Mouse (Mus musculus): ENCODE measurements around the gene Tnfaip3.

Tnfaip3 gene

DNA sequence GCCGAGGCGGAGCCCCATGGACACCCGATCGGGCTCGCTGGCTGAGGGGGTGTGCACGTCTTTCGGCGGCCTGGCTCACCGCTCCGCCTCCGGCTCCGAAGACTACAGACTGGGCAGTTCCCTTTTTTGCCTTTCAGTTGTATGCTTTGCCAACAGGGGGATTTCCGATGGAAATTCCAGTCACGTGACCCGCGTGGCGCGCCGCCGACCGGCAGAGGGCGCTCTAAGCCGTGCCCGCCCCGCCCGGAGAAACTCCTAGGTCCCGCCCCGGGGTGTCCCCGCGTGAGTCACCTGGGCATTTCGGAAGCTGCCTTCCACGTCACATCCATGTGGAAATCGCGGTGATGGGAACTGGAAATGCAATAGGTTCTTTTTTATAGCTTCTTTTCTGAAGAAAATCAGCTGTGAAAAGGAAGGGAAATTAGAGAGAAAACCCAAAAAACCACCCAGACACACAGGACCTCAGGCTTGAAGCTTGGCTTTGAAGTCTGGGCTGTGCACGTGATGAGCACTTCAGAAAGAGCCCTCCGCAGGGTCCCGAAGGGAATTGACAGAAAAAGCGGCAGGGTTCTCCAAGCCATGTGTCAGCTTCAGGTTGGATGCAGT lies at the start of gene Tnfaip3:
TSS of gene Tnfaip3 (minus strand) at position 401 of the 606 bp plus-strand sequence.
- peak; percentile 93 for DNase-seq (ENCODE audit: low read depth, low spot score)

DNA sequence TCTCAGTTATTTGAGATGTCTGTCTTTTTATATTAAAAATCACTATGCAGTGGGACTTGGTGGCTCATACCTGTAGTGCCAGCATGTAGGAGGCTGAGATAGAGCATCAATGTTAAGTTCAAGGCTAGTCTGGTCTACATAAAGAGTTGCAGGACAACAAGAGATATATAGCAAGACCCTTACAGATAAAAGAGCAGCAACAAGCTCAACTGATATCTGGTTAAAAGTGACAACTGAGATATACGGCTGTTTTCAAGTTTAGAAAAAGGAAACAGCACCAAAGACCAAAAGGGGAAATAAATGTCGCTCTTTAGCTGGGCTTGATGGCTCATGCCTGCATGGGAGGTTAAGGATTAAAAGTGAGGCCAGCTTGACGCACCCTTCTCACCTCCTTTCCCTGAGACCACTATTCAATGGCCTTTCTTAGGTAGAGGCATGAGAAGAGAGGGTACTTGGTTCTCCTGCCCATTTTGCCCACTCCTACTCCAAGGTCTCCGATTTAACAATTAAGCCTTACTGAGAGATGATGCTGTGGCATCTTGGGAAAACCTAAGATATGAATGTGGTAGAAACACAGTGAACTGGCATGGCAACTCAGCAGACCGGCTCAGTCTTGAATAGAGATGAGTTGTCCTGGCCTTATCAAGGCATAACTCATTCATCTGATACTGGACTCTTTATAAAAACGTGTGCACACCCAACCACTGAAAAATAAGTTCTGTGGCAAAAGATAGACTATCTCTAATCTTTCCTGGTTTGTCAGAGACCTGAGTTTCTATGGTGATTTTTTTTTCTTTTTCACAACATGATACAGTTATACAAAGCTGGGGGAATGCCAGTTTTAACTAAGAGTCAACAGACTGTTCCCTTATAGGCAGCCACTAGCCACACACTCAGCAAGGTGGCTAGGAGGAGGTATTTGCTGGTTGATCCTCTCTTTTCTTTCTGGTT lies 49.5 kb upstream of the Tnfaip3 start:
- no peak for DNase-seq (ENCODE audit: low read depth, low spot score)

DNA sequence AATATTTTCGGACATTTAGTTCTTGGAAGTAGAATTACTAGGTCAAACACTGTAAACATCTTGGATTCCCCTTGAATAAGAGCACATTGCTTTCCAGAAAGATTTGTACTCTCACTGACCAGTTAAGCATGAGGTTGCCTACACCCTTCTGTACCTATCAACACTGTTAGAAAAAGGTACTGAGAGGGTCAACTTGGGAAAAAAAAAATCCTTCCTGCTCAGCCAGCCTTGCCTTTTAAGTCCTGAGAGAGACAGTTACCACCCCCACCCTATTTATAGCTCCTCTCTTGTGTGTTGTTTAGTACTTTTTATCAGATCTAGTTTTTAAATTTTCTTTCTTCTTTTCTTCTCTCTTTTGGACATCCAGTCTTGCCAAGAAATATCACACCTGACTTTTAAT lies 48.2 kb upstream of the Tnfaip3 start:
- no peak for DNase-seq (ENCODE audit: low read depth, low spot score)

DNA sequence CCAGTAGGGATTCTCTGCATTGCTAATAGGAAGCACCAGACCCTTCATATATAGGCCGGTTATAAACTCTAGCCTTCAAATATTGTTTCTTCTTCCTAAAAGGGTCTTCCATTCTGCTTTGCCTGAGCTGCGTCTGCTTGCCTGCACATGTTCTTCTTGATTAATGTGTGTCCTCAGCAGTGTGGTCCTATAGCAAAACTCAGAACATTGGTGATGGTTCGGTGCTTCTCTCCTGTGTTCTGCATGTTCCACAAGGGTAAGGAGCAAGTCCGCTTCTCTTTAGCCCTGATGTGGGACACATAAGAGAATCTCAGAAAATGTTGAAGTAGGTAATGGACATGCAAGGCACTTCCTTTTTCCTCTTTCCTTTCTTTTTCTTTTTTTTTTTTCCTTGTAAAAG lies 47.8 kb upstream of the Tnfaip3 start:
- DNase-seq (ENCODE audit: low read depth, low spot score): no peak

DNA sequence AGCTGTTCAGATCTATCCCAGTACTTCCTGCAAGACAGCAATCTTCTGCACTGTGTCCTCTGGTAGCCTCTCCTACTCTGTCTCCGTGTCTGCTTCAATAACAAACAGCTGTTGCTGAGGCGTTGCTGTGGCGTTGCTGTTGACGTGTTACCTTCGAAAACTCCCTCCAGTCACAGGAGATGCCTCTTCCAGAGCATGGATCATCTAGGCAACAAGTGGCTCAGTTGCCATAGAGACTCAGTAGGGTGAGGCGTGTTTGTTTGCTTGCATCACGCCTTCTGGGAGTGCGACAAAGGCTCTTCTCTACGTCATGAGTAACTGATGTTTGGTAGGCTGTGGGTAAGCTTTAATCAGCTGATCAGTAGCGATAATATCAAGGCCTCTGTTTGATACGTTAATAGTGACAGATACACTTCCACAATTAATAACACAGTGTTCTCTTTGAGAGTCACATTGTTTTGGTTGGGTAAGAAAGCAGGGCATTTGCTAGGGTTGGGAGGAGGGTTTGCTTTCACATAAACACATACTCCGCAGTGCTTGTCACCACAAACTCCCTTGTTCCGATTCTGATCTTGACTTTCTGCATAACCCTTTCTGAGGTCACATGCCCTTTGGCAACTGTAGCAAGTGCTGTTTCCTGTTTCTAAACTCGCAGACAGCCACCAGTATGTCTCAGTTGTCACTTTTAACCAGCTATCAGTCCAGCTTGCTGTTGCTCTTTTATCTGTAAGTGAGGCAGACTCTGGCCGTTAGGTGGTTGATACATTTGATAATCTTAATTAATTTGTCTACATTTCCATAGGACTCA lies 46.8 kb upstream of the Tnfaip3 start:
- DNase-seq (ENCODE audit: low read depth, low spot score): no peak

DNA sequence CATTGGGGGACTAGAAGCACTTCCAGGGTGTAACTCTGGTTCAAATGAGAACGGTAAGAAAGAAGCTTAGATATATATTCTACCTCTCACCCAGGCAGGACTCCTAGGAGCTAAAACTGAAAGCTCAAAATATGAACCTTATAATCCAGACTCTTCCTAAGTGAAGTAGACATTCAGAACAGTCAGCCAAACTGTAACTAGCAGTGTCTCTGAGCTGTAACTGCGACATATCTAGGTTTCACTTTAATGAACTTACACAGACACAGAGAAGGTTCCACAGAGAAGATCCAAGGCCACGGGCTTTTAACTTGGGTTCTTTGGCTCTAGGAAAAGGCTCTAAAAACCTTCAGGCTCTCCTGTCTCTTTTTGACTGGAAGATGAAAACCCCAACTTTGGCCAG lies 45.7 kb upstream of the Tnfaip3 start:
- DNase-seq (ENCODE audit: low read depth, low spot score): no peak

DNA sequence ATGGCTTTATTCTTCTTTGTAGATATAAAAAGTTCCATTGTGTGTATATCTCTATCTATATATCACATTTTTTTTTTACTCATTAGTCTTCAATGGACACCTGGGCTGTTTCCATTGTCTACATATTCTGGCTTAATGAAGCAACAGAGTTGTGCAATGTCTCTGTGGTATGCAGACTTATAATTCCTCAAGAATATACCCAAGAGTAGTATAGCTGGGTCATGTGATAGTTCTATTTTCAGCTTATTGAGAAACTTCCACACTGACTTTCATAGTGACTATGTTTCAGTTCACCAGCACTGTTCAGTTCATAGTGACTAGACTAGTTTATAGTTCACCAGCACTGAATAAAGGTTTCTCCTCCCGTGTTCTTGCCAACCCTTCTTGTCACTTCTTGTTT lies 38.1 kb upstream of the Tnfaip3 start:
- no peak for DNase-seq (ENCODE audit: low read depth, low spot score)

DNA sequence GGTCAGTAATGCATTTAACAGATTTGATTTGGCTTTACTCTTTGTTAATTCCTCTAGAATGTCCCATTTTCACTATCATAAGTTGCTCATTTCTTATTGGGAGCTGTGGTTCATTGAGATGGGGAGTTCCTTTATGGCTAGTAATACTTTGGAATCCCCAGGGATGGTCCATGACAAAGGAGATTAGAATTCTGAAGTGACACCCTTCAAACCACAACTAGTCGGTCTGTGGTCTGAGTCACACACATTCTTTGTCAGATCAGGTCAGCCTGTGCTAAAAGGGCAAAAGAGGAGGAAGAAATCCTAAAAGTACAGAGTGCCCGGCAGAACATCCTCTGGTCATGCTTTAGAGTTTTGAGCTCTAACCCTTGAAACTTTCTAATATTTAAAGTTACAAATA lies 30.5 kb upstream of the Tnfaip3 start:
- no peak for DNase-seq (ENCODE audit: low read depth, low spot score)

DNA sequence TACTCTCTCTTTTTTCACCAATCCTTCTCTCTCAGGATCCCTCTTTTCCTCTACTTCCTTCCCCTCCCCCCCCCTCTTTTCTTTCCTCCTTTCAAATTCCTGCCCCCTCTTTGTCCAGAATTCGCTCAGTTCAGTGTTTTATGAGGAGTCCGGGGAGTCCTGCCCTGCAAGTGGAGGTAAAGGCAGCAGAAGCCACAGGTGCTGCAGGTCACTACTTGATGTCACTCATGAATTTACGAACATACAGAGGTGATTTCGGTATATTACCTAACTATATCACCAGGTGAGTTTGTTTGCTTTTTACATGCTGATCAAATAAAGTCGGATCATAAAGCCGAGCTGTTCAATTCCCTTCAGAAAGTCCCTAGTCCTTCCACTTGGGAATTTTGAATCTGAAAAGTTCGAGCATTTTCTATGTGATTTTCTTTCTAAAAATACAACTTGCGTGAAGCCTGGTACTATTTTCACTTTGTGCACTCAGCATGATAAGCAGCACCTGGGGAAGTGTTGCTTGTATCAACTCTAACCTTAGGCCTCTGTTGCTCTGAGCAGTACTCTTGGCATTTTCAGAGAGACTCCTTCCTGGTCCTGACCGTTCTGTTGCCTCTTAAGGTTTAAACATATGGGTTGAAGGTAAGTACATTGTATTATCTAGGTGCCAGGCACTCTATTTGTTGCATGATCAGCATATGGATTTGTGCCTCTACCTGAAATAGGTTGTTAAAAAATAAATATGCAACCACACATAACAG lies 29.5 kb upstream of the Tnfaip3 start:
- no peak for DNase-seq (ENCODE audit: low read depth, low spot score)

DNA sequence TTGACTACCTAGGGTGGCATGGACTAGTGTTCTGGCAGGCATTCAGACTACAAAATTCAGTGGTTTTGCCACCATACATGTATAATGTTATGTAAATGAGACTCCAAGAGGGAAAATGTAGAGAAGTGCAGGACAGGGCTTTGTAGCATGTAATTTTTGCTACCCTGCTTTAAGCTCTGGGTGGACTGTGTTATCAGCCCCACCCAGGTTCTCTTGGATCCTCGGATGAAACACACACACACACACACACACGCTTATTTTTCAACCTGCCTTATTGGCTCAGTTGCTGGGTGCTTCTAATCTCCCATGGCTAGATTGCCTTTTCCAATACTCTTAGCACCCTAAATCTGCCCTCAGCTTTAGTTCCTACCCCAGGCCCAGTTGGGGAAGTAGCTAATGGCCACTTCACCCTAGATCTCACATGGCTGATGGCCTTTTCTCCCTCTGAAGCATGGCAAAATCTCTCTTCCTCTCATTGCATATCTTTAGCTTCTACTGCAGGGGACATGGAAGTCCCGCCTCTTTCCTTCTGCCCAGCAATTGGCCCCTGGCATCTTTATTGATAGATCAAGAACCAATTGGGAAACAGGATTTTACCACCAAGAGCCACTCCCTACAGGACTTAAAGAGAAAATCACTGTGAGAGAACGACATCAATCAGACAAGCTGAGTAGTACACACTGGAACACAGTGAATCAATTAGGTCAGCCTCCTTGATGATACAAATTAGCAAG lies 28.2 kb upstream of the Tnfaip3 start:
- peak; percentile 1 for DNase-seq (ENCODE audit: low read depth, low spot score)

DNA sequence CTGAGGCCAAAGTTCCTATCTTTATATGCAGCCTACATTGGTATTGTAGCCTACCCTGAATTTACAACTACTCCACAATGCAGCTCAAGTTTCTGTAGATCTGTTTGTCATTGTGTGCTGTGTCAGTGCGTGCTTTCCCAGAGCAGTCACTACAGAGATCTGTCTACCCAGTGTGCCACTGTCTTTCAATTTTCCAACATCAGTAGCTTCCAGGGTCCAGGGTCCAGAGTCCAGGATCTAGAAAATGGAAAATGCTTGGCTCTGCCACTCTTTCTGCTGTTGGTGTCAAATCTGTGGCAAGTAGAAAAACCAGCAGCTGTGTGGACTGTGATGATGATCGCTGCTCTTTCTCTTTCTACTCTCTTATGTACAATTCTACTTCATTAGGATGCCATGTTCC lies 24.7 kb upstream of the Tnfaip3 start:
- DNase-seq (ENCODE audit: low read depth, low spot score): no peak

DNA sequence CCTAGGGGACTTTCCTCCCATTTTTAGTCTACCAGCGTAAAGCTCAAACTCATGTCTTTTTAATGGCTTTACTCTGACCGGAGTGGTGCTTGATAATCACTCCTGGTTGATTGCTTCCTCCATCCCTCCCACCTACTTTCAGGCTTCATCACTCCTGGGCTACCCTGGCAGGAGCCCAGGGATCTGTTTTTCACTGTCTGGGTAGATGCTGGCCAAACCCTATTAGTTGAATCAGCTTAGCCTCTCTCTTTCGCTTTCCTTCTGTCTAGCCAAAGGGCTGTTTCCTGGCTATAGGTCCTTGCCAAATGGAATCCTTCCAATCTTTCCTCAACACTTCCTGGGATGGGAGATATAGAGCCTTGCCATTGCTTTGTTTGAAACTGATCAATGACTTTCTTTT lies 19.3 kb upstream of the Tnfaip3 start:
- no peak for DNase-seq (ENCODE audit: low read depth, low spot score)

DNA sequence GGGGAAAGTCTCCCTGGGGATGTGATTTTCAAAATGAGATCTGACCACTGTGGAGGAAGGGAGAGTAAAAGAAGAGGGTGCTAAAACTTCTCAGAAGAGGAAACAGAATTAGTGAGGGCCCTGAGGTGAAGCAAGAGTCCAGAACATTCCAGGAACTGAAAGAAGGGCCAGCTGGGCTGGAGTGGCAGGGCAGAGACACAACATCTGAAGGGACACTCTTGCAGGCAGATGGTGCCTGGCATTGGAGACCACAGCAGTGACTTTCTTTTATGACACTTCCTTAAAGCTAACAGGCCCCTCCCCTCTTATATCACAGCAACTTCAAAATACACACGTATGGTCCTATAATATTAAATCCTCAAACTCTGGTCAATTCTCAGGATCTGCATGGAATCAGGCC lies 18.2 kb upstream of the Tnfaip3 start:
- DNase-seq (ENCODE audit: low read depth, low spot score): no peak

DNA sequence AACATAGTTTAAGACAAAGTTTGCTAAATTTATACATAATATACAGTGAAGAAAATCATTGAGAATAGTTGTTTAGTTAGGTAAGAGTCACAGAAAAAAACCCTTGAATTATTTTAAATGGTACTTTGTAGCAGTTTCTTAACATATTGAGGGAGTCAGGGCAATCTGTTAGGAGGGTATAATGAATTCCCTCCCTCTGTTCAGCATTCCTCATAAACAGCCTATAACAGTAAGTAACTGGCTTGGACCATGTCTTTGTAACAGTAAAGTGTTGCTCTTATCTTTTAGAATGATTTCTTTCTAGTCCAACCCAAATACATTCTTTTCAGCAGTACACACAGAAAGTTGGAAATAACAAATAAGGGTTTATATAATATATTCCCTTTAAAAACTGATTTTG lies 16.4 kb upstream of the Tnfaip3 start:
- no peak for DNase-seq (ENCODE audit: low read depth, low spot score)

DNA sequence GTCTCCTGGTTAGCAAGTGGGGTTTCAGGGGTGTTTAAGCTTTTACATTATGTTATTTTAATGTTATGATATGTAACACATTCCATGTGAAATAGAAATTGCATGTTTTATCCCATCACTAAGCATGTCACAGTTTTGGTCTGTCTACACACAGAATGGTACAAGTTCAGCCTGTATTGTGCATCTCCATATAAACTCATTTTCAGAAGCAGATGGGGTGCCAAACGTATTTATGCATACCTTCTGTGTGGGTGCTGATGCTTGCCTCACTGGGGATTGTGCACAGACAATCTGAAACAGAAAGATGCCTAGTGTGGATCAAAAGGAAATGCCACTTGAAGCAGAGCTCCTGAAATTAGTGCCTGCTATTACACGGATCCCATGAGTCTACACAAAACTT lies 15.2 kb upstream of the Tnfaip3 start:
- no peak for DNase-seq (ENCODE audit: low read depth, low spot score)

DNA sequence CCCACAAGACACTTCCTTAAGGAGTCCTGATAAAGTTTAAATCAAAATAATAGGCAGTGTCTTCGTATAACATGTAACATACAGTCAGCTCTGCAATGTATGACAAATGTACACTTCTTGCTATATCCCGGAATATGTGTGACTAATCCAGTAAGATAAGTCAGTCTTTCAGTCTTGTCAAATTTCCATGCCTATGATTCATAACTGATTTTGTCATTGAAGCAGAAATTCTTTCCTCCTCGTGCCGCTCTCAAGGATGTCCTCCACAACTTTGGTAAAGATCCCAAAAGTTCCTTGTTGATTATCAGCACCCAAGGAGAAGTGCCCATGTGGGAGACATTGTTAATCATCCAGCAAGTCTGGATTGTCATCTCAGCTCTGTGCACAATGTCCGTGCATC lies 11.3 kb upstream of the Tnfaip3 start:
- DNase-seq (ENCODE audit: low read depth, low spot score): no peak

DNA sequence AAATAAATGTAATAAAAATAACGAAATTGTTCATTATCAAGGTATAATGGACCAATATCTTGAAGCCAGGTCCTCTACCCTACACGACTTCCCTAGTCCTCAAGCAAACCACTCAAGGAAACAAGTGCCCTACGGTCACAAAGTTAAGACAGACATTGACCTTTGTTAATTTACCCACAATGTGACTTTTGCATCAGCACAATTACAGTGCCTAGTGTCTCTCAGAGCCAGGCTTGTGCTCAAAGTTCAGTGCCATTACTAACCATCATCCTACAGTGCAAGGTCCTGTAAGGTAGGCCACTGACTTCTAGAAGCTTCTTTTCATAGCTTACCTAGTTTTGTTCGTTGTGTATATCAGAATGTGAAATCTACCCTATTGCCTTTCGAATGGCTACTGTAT lies 8.9 kb upstream of the Tnfaip3 start:
- DNase-seq (ENCODE audit: low read depth, low spot score): no peak

DNA sequence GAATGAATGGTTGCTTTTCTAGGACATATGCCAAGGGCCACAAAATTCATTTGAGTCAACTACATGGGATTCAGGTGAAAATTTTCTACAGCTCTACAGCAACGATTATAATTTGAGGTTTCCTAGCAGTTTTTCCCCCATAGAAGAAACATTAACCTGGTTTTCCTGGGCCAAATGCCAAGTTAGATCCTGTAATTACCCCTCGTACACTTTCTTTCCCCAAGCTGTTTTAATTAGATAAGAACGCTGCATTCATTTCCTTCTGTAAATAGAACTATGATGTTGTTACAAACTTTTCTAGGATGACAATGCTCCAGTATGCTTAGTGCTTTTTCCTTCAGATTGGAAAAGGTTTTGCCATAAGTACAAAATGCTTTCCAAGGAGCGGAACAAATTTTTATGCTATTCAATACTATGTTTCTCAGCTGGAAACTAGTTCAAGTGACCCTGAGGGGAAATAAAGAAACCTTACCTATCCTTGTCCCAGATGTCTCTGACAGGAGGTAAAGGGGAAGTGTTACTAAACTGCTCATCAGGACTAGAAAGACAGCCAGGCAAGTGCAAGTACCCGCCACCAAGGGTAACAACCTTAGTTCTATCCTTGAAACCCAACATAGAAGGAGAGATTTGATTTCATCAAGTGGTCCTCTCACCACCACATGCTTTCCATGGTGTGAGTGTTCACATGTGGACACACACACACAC lies 8.3 kb upstream of the Tnfaip3 start:
- DNase-seq (ENCODE audit: low read depth, low spot score): no peak

DNA sequence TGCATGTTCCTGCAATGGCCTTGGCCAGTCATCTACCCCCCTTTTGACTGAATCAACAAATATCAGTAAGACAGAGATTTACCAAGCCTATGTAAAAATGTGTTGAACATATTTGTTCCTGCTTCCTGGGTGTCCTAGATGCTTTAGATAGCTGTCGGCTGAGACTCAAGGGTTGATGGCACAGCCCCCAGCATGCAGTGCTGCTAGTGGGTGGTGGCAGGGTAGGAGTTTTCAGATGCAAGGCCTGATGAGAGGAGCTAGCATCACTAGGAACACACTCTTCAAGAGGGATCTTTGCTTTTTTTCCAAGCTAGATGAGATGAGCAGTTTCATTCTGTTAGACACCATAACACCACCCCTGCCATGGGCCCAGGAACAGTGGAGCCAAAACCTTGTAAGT lies 6.8 kb upstream of the Tnfaip3 start:
- DNase-seq (ENCODE audit: low read depth, low spot score): no peak

DNA sequence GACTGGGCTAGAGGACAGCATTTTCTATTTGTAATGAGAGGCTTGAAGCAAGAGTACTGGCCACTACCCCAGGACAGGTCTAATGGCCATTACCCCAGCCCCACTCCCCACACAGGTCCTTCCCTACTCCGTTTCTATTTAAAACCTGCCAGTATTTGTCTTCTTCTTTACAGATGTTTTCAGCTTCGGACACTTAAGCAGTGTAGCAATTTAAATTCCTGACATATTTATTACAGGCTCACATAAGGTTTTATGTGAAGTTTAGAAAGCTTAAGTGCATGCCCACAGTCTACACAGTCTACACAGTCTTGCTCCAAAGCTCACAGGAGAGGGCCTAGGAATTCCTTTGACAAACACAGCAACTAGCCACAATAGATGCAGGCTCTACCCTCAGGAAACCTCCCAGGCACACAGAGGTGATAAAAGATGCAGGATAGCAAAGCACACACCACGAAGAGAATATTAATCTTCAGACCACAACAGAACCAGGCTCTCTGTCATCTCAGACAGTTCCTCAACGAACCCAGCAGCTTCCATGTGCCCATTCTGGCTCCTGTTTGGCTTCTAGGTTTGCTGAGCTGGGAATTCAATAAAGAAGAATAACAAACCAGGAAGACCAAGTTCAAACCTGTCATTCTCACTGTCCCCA lies 1.5 kb upstream of the Tnfaip3 start:
- DNase-seq (ENCODE audit: low read depth, low spot score): no peak
